Mouse (Mus musculus): ENCODE results near the gene Agap2. TPM values are rescaled to one million over a fixed set of nuclear protein-coding genes. Genes with fewer than 3 reads are reported as not detected.

Agap2 gene
- polyA plus RNA-seq, 1 experiment from 2014 or later = 0.92 TPM

- ATAC-seq = no peak
- H3K9ac ChIP-seq = peak overlapping the region; percentile 52; the same call in 1 of the 2 replicates
- no peak overlapping the region for H3K4me3 ChIP-seq
- peak overlapping the region; percentile 83; the same call in 1 of the 2 replicates for H3K27ac ChIP-seq
- no peaks in the 10 kb centered on the region for H3K36me3 ChIP-seq
- 0 out of 2 replicates have a peak, but pooled peaks cover 3% of the 10 kb centered on the region for H3K9me3 ChIP-seq (replicated peaks)
- WGBS (ENCODE audit: insufficient replicate concordance) = 58% methylated on average over 4 of the region's 4 CpGs
- H3K4me1 ChIP-seq = peaks cover 48% of the 10 kb centered on the region
- peak overlapping the region; percentile 48; the same call in 1 of the 2 replicates for H3K4me2 ChIP-seq
- H3K27me3 ChIP-seq (replicated peaks) = no peaks in the 10 kb centered on the region
Observed at GRCm38 (mm10) chr10:127136510-127136909, 61.4 kb downstream of the Agap2 start.

GRCm38 (mm10) chr10:127137896-127138295 lies 62.8 kb downstream of the Agap2 start:
- ATAC-seq = no peak
- H3K9ac ChIP-seq = no peak overlapping the region
- H3K36me3 ChIP-seq = no peaks in the 10 kb centered on the region
- WGBS (ENCODE audit: insufficient replicate concordance) = 67% methylated on average over 3 of the region's 3 CpGs
- no peak overlapping the region for H3K4me2 ChIP-seq
- H3K4me3 ChIP-seq = no peak overlapping the region
- H3K4me1 ChIP-seq = peaks cover 48% of the 10 kb centered on the region
- H3K9me3 ChIP-seq (replicated peaks) = 0 out of 2 replicates have a peak, but pooled peaks cover 5% of the 10 kb centered on the region
- no peak overlapping the region for H3K27ac ChIP-seq
- no peaks in the 10 kb centered on the region for H3K27me3 ChIP-seq (replicated peaks)

- H3K4me2 ChIP-seq = no peak overlapping the region
- H3K27me3 ChIP-seq (replicated peaks) = no peaks in the 10 kb centered on the region
- WGBS (ENCODE audit: insufficient replicate concordance) = 72% methylated on average over 18 of the region's 18 CpGs
- H3K4me1 ChIP-seq = peaks cover 48% of the 10 kb centered on the region
- 0 out of 2 replicates have a peak, but pooled peaks cover 8% of the 10 kb centered on the region for H3K9me3 ChIP-seq (replicated peaks)
- no peak overlapping the region for H3K4me3 ChIP-seq
- ATAC-seq = no peak
- H3K9ac ChIP-seq = no peak overlapping the region
- no peaks in the 10 kb centered on the region for H3K36me3 ChIP-seq
- H3K27ac ChIP-seq = peak overlapping the region; percentile 31; the same call in 1 of the 2 replicates
Observed at GRCm38 (mm10) chr10:127138328-127139141, 63.5 kb downstream of the Agap2 start.

GRCm38 (mm10) chr10:127140971-127141370 lies 65.9 kb downstream of the Agap2 start:
- H3K4me2 ChIP-seq = no peak overlapping the region
- WGBS (ENCODE audit: insufficient replicate concordance) = 70% methylated on average over 11 of the region's 11 CpGs
- H3K4me3 ChIP-seq = no peak overlapping the region

GRCm38 (mm10) chr10:127141500-127141899 lies 66.4 kb downstream of the Agap2 start:
- Histone ChIP-seq H3K9me3 (replicated peaks) (0 out of 2 replicates have a peak, but pooled peaks cover 8% of the 10 kb centered on the region), H3K4me2 (no peak overlapping the region), H3K4me3 (no peak overlapping the region), H3K27ac (no peak overlapping the region), H3K9ac (no peak overlapping the region), H3K27me3 (replicated peaks) (0 out of 2 replicates have a peak, but pooled peaks cover 7% of the 10 kb centered on the region), H3K4me1 (peaks cover 26% of the 10 kb centered on the region), H3K36me3 (no peaks in the 10 kb centered on the region)
- no peak for ATAC-seq
- WGBS (ENCODE audit: insufficient replicate concordance) = 51% methylated on average over 8 of the region's 8 CpGs

More at GRCm38 (mm10) chr10:127140971-127141370, 65.9 kb downstream of the Agap2 start:
- Histone ChIP-seq H3K36me3 (no peaks in the 10 kb centered on the region), H3K4me1 (peaks cover 32% of the 10 kb centered on the region), H3K27me3 (replicated peaks) (0 out of 2 replicates have a peak, but pooled peaks cover 7% of the 10 kb centered on the region), H3K27ac (no peak overlapping the region), H3K9ac (no peak overlapping the region), H3K9me3 (replicated peaks) (0 out of 2 replicates have a peak, but pooled peaks cover 8% of the 10 kb centered on the region)
- ATAC-seq = no peak

Other genes starting within 250 kb of the Agap2 start
- 13.9 and 14.4 TPM in 2 replicates for gene Atp23, start 173.9 kb upstream of the Agap2 start, polyA plus RNA-seq (2016; fragmentation: Nextera tagmentation; extraction: Ambion mirVana)
- 22.2 and 24.0 TPM in 2 replicates for gene Ctdsp2, start 96.6 kb upstream of the Agap2 start, polyA plus RNA-seq (2016; fragmentation: Nextera tagmentation; extraction: Ambion mirVana)
- gene Avil, start 74.6 kb upstream of the Agap2 start, polyA plus RNA-seq (2016; fragmentation: Nextera tagmentation; extraction: Ambion mirVana) = 0.18 and 0.19 TPM in 2 replicates
- 72.3 and 75.5 TPM in 2 replicates for gene Tsfm, start 44.4 kb upstream of the Agap2 start, polyA plus RNA-seq (2016; fragmentation: Nextera tagmentation; extraction: Ambion mirVana)
- gene Mettl1, start 33.9 kb upstream of the Agap2 start, polyA plus RNA-seq (2016; fragmentation: Nextera tagmentation; extraction: Ambion mirVana) = 33.6 and 35.6 TPM in 2 replicates
- gene Eef1akmt3, start 33.8 kb upstream of the Agap2 start, polyA plus RNA-seq (2016; fragmentation: Nextera tagmentation; extraction: Ambion mirVana) = 0.13 and 0.29 TPM in 2 replicates
- gene Cyp27b1, start 27.0 kb upstream of the Agap2 start, polyA plus RNA-seq (2016; fragmentation: Nextera tagmentation; extraction: Ambion mirVana) = 0.05 and 0.10 TPM in 2 replicates
- gene March9, start 15.1 kb upstream of the Agap2 start, polyA plus RNA-seq (2016; fragmentation: Nextera tagmentation; extraction: Ambion mirVana) = 0.06 and 0.20 TPM in 2 replicates
- 766 and 777 TPM in 2 replicates for gene Cdk4, start 11.8 kb upstream of the Agap2 start, polyA plus RNA-seq (2016; fragmentation: Nextera tagmentation; extraction: Ambion mirVana)
- 75.2 and 81.9 TPM in 2 replicates for gene Tspan31, start 5.0 kb upstream of the Agap2 start, polyA plus RNA-seq (2016; fragmentation: Nextera tagmentation; extraction: Ambion mirVana)
- 49.5 and 51.4 TPM in 2 replicates for gene Os9, start 45.8 kb downstream of the Agap2 start, polyA plus RNA-seq (2016; fragmentation: Nextera tagmentation; extraction: Ambion mirVana)
- gene B4galnt1, start 89.9 kb downstream of the Agap2 start, polyA plus RNA-seq (2016; fragmentation: Nextera tagmentation; extraction: Ambion mirVana) = 12.6 TPM in 2 replicates
- gene Slc26a10, start 105.4 kb downstream of the Agap2 start, polyA plus RNA-seq (2016; fragmentation: Nextera tagmentation; extraction: Ambion mirVana) = 3.0 and 3.6 TPM in 2 replicates
- gene Arhgef25, start 114.8 kb downstream of the Agap2 start, polyA plus RNA-seq (2016; fragmentation: Nextera tagmentation; extraction: Ambion mirVana) = 14.3 and 17.4 TPM in 2 replicates
- gene Dtx3, start 120.4 kb downstream of the Agap2 start, polyA plus RNA-seq (2016; fragmentation: Nextera tagmentation; extraction: Ambion mirVana) = 33.2 and 36.9 TPM in 2 replicates
- gene Pip4k2c, start 136.3 kb downstream of the Agap2 start, polyA plus RNA-seq (2016; fragmentation: Nextera tagmentation; extraction: Ambion mirVana) = 44.7 and 50.0 TPM in 2 replicates
- 0.08 and 0.12 TPM in 2 replicates for gene Kif5a, start 188.1 kb downstream of the Agap2 start, polyA plus RNA-seq (2016; fragmentation: Nextera tagmentation; extraction: Ambion mirVana)
- gene Dctn2, start 191.1 kb downstream of the Agap2 start, polyA plus RNA-seq (2016; fragmentation: Nextera tagmentation; extraction: Ambion mirVana) = 95.5 and 96.1 TPM in 2 replicates
- gene Mbd6, start 213.7 kb downstream of the Agap2 start, polyA plus RNA-seq (2016; fragmentation: Nextera tagmentation; extraction: Ambion mirVana) = 8.5 and 9.8 TPM in 2 replicates
- gene Mars, start 236.5 kb downstream of the Agap2 start, polyA plus RNA-seq (2016; fragmentation: Nextera tagmentation; extraction: Ambion mirVana) = 192 and 193 TPM in 2 replicates
- 15.9 and 16.9 TPM in 2 replicates for gene Arhgap9, start 246.7 kb downstream of the Agap2 start, polyA plus RNA-seq (2016; fragmentation: Nextera tagmentation; extraction: Ambion mirVana)

Measured in liver, embryonic 12.5 days (tissue).